Mouse (Mus musculus) right cerebral cortex, postnatal 4 days (tissue): ENCODE measurements around the gene Psmd13.
A peak's percentile ranks its signal among the peaks of the same experiment; 100 is the strongest.

Experiments used
- DNase-seq: peaks from one replicate; pipeline ENCODE4 v3.0.0-alpha.2; 2022

Psmd13 gene

DNA sequence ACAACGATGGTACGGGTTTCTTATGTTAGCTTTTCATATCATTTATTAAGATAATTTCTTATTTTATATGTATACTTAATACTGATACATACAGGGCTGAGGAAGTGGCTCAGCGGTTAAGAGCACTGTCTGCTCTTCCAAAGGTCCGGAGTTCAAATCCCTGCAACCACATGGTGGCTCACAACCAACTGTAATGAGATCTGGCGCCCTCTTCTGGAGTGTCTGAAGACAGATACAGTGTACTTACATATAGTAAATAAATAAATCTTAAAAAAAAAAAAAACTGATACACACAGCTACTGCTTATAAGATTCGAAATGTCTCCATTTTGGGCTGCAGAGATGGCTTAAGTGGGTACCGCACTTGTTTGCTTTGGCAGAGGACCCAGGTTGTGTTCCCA, 25.9 kb downstream of the Psmd13 start:
- no peak for DNase-seq

- no peak for DNase-seq
Observed at GRCm38 (mm10) chr7:140908181-140908580, 26.4 kb downstream of the Psmd13 start.

GRCm38 (mm10) chr7:140908634-140909107, 26.9 kb downstream of the Psmd13 start:
- DNase-seq = peak; percentile 71

GRCm38 (mm10) chr7:140912293-140912692, 30.5 kb downstream of the Psmd13 start:
- DNase-seq = no peak

DNA sequence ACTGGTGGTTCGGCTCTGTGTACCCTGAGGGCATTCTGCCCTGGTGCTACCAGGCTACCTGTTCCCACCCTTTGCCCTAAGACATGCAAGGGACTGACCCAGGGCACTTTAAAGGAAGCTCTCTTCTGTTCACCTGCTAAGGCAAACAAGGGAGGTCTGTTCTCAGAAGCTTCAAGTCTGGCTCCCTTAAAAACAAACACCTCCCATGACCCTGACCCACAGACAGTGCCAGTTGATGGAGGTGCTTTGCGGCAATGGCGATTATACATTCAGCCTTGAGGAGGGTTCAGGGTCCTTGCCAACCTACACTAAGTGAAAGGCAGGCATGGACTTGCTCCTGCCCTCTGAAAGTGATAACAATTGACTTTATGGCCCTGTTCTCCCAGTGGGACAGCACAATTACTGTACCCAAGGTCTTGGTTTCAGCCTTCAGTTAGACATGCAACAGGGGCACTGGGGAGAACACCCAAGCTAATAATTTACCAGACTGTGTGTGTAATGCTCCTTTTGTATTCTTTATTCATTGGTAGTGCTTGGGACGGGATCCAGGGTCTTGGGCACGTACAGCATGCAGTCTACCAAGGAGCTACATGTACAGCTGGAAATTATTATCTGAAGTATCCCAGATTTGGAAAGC, 31.2 kb downstream of the Psmd13 start:
- no peak for DNase-seq

- no peak for DNase-seq
Observed at GRCm38 (mm10) chr7:140914031-140914690, 32.4 kb downstream of the Psmd13 start.

DNA sequence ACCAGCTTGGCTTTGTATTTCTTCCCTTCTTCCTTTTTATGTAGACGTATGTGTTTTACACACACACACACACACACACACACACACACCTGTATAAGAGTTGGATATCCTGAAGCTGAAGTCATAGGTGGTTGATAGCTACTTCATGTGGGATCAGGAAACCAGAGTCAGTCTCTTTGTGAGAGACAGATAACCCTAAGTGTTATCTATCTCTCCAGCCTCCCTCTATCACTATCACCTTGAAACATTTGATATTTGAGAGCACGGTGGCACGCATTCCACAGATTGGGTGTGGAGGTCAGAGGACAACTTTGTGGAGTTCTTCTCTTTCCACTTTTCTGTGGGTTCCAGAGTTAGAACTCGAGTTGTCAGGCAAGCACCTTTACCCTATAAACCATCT, 38.1 kb downstream of the Psmd13 start:
- DNase-seq = no peak

- no peak for DNase-seq
Observed at GRCm38 (mm10) chr7:140920418-140921029, 38.8 kb downstream of the Psmd13 start, which contains the start of gene Nlrp6. Nlrp6 (plus strand) TSS chr7:140920902.

DNA sequence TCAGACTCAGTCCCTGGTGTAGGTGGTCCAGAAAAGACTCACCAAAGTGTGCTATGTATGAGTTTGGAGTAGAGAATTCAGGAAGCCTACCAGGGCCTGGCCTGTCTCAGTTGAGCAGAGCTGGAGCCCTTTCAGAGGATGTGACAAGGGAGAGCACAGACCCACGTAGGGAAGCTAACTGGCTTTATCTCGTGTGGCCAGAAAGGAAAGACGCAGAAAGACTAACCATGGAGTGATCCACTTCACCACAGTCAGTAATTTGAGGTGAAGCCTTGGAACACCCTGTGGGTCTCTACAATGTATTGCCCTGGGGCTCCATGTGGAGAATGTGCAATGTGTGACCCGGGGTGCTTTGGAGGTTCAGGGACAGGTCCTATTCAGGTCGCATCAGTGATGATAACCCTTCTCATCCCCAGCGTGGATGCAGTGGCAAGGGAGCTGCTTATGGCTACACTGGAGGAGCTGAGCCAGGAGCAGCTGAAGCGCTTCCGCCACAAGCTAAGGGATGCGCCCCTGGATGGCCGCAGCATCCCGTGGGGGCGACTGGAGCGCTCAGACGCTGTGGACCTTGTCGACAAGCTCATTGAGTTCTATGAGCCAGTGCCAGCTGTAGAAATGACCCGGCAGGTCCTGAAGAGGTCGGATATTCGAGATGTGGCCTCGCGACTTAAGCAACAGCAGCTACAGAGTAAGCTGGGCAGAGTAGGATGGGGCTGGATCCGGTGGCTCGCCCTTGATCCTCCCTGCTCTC, 39.6 kb downstream of the Psmd13 start:
- DNase-seq = no peak

- DNase-seq = peak; percentile 56
Observed at GRCm38 (mm10) chr7:140922398-140923069, 40.8 kb downstream of the Psmd13 start.

DNA sequence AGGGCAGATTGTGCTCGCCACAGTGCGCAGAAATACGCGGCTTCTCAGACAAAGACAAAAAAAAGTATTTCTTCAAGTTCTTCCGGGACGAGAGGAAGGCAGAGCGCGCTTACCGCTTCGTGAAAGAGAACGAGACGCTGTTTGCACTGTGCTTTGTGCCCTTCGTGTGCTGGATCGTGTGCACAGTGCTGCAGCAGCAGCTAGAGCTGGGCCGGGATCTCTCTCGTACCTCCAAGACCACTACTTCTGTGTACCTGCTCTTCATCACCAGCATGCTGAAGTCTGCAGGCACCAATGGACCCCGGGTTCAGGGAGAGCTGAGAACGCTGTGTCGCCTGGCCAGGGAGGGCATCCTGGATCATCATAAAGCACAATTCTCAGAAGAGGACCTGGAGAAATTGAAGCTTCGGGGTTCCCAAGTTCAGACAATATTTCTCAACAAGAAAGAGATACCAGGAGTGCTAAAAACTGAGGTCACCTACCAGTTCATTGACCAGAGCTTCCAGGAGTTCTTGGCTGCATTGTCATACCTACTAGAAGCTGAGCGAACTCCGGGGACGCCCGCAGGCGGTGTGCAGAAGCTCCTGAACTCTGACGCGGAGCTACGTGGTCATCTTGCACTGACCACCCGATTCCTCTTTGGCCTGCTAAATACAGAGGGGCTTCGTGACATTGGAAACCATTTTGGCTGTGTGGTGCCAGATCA, 41.5 kb downstream of the Psmd13 start:
- DNase-seq = no peak

DNA sequence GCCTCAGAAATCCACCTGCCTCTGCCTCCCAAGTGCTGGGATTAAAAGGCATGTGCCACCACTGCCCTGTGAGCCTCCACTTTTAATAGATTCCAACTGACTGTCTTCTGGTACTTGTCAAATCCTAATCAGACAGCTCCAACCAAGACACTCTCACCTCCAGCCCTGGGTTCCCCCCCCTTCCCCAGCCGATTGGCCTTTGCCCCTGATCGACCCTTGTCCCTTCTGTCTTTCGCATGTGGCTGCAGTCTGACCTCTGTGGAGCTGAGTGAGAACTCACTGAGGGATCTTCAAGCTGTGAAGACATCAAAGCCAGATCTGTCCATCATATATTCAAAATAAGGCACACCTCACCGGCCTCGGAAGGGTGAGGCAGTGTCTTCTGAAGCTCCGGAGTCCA, 45.4 kb downstream of the Psmd13 start:
- no peak for DNase-seq

- no peak for DNase-seq
Observed at GRCm38 (mm10) chr7:140938436-140938835, 56.7 kb downstream of the Psmd13 start.

- no peak for DNase-seq
Observed at GRCm38 (mm10) chr7:140938896-140939295, 57.1 kb downstream of the Psmd13 start.

DNA sequence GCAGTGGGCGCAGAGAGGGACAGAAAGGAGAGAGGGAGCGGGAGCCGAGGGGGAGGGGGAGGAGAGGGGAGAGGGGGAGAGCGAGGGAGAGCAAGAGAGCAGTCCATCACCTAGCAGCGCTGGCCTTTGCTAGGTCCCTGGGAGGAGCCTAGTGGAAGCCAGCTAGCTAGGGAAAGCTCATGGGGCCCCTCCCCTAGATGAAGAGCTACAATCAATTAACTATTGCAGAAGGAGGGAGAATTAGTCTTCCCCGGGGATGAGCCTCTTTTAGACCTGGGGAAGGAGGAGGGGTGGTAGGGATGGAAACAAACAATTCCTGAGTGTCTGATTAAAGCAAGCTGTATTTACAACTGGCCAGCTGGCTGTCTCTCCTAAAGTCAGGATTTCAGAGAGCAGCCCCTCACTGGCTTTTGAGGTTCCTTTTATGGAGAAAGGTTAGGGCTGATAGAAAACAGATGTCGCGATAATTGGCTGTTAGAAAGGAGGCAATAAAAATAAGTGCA, 58.0 kb downstream of the Psmd13 start:
- DNase-seq = no peak

DNA sequence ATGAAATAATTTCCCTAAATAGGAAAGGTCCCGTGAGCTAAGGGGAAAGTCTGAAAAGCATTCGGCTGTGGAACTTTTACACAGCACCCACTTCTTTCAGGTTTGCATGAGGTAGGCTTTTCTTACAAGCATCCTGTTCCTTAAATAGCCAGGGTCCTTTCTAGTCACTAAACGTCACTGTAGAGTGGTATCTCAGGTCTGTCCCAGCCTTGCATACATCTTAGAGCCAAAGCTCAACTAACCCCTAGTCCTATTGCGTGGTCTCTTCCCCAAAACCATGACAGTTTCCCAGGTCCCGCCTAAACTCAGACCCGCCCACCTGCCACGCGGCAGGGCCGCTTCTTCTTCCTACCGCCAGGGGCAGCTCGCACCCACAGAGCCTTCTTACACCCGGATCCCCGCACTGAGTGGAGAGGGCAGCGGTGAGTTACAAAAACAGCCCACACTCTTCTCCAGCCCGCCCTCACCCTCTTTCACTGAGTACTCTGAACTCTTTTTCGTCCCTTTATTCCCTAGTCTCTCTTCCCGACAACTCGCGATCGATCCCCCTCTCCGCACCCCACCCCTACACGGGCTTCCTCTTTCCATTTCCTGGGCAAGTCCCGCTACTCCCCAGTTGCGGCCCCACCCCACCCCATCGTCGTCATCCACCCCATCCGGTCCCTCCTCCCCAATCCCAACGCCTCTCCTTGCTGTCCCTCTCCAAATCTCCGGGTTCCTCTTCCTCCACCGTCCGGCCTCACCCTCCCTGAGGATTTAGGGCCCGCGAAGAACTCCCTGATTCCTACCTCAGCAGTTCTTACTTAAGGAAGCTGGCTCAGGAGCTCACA, 59.7 kb downstream of the Psmd13 start, which contains the start of gene Pgghg:
Gene Pgghg (plus strand): TSS at position 170 of the 830 bp plus-strand sequence.
- DNase-seq = peak; percentile 69

- DNase-seq = no peak
Observed at GRCm38 (mm10) chr7:140942341-140942740, 60.6 kb downstream of the Psmd13 start.

- no peak for DNase-seq
Observed at GRCm38 (mm10) chr7:140942811-140943210, 61.0 kb downstream of the Psmd13 start.

DNA sequence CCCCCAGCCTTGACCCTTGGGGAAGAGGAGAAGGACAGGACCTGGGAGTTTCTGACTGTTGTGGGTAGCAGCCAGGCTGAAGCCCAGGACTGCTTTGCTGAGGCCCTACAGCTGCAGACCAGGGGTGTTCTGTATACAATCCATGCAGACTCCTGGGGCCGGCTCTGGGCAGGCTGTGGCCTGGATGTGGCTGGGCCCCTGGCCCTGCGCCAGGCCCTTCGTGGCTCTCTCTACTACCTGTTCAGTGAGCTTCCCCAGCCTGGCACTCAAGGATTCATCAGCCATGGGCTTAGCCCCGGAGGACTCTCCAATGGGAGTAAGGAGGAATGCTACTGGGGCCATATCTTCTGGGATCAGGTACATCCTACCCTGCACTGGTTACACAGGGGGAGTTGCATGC, 61.6 kb downstream of the Psmd13 start:
- DNase-seq = no peak

DNA sequence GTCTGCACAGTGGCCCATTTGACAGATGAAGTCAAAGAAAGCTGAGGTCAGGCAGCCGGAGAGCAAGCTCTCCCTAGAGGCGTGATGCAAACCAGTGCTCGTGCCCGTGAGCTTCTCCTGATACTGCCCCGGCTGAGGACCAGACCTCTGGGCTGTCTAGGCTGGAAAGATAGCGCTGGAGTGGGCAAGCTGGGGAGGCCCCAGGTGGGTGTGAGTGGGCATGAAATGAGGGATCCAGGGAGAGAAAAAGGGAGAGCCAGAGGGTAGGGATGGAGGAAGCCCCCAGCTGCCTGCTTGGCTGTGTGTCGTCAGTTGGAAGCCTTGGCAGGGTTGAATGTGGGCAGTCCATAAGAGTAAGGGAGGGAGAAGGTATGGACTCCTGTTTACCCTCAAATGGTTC, 62.5 kb downstream of the Psmd13 start:
- DNase-seq = no peak

GRCm38 (mm10) chr7:140945247-140945646, 63.5 kb downstream of the Psmd13 start:
- no peak for DNase-seq
